Mouse (Mus musculus) CH12.LX (cell line): Measurements from ENCODE around the gene Galnt12.

Experiments
- BHLHE40 ChIP-seq: IDR thresholded peaks from 2 replicates; pipeline ENCODE4 v1.6.1; 2011; ENCODE audit warnings: mild to moderate bottlenecking, low read depth, low read length, improper control_type of control experiment
- CHD2 ChIP-seq: IDR thresholded peaks from 2 replicates; pipeline ENCODE4 v1.6.1; 2011; ENCODE audit warnings: low read length, improper control_type of control experiment
- CTCF ChIP-seq, 2 experiments: IDR thresholded peaks in 1 of 2; conservative IDR thresholded peaks in 1 of 2; 2 replicates each; pipeline ENCODE4 v1.5.1; 2011 to 2012; ENCODE audit warnings: low read depth in 2 of 2, low read length in 2 of 2, improper control_type of control experiment in 1 of 2, inconsistent platforms in 1 of 2, mild to moderate bottlenecking in 1 of 2, moderate library complexity in 1 of 2
- E2F4 ChIP-seq: IDR thresholded peaks from 2 replicates; pipeline ENCODE4 v1.6.1; 2011; ENCODE audit warnings: low read depth, low read length, improper control_type of control experiment; ENCODE audit not compliant: insufficient replicate concordance
- EP300 ChIP-seq: IDR thresholded peaks from 2 replicates; pipeline ENCODE4 v1.6.1; 2011; ENCODE audit warnings: low read length, improper control_type of control experiment
- ETS1 ChIP-seq: conservative IDR thresholded peaks from 2 replicates; pipeline ENCODE4 v1.6.1; 2012; ENCODE audit warnings: low read depth, mild to moderate bottlenecking, inconsistent platforms, low read length, improper control_type of control experiment, moderate library complexity
- JUN ChIP-seq: IDR thresholded peaks from 2 replicates; pipeline ENCODE4 v1.6.1; 2011; ENCODE audit warnings: low read depth, mild to moderate bottlenecking, low read length, improper control_type of control experiment, moderate library complexity; ENCODE audit not compliant: insufficient read depth
- KAT2A ChIP-seq: IDR thresholded peaks from 2 replicates; pipeline ENCODE4 v1.6.1; 2012; ENCODE audit warnings: low read length, improper control_type of control experiment, inconsistent platforms; ENCODE audit not compliant: insufficient replicate concordance
- POLR2A ChIP-seq: IDR thresholded peaks from 2 replicates; pipeline ENCODE4 v1.6.1; 2011; ENCODE audit warnings: low read depth, mild to moderate bottlenecking, improper control_type of control experiment, low read length
- UBTF ChIP-seq: IDR thresholded peaks from 2 replicates; pipeline ENCODE4 v1.6.1; 2012; ENCODE audit warnings: low read depth, mild to moderate bottlenecking, inconsistent platforms, low read length, improper control_type of control experiment, moderate library complexity
- USF1 ChIP-seq: IDR thresholded peaks from 2 replicates; pipeline ENCODE4 v1.6.1; 2014; ENCODE audit warnings: low read depth, mild to moderate bottlenecking, inconsistent platforms, low read length, improper control_type of control experiment
- ZKSCAN1 ChIP-seq: IDR thresholded peaks from 2 replicates; pipeline ENCODE4 v1.6.1; 2012; ENCODE audit warnings: low read depth, inconsistent platforms, low read length, improper control_type of control experiment, borderline replicate concordance
- ZMIZ1 ChIP-seq: IDR thresholded peaks from 2 replicates; pipeline ENCODE4 v1.6.1; 2012; ENCODE audit warnings: low read depth, mild to moderate bottlenecking, inconsistent platforms, low read length, improper control_type of control experiment
- ZNF384 ChIP-seq: IDR thresholded peaks from 2 replicates; pipeline ENCODE4 v1.6.1; 2012; ENCODE audit warnings: low read depth, low read length, improper control_type of control experiment, inconsistent platforms

GRCm38 (mm10) chr4:47051905-47052304, 39.8 kb upstream of the Galnt12 start:
- TF ChIP-seq CTCF (conservative IDR thresholded peaks at IDR 0.05 in 1 of 2, IDR thresholded peaks at IDR 0.05 in 1 of 2; ENCODE audit: low read depth in 2 of 2, low read length in 2 of 2) (no peak), ETS1 (no peak), ZMIZ1 (no peak), USF1 (no peak), UBTF (no peak), EP300 (no peak), JUN (no peak), E2F4 (no peak), POLR2A (no peak), ZNF384 (no peak), BHLHE40 (no peak), CHD2 (no peak), ZKSCAN1 (no peak), KAT2A (no peak)
